Mouse (Mus musculus) induced T-regulatory cell, adult 2 months (primary cell): ENCODE measurements around the gene Aldh18a1.
"Not testable (repeated sequence)": the region's sequence is repeated elsewhere in the genome, so short reads cannot be mapped to it uniquely, and the experiment has no call there.

Experiments
- DNase-seq: peaks from one replicate; pipeline ENCODE4 v3.0.0-alpha.2; 2012; ENCODE audit warnings: low read depth

Aldh18a1 gene

GRCm38 (mm10) chr19:40588293-40588654 is at the start of gene Aldh18a1:
Gene Aldh18a1, minus strand, starts transcription at chr19:40588463.
- peak; percentile 98 for DNase-seq

GRCm38 (mm10) chr19:40637601-40638000 is 49.3 kb upstream of the Aldh18a1 start:
- DNase-seq: no peak

GRCm38 (mm10) chr19:40637091-40637490 is 48.8 kb upstream of the Aldh18a1 start:
- DNase-seq: no peak

- DNase-seq: peak; percentile 34
These were observed 44.9 kb upstream of the Aldh18a1 start for GRCm38 (mm10) chr19:40633144-40633543.

- no peak for DNase-seq
These were observed 44.4 kb upstream of the Aldh18a1 start for GRCm38 (mm10) chr19:40632668-40633067.

- DNase-seq: no peak
These were observed 43.9 kb upstream of the Aldh18a1 start for GRCm38 (mm10) chr19:40632193-40632592.

- no peak for DNase-seq
These were observed 42.3 kb upstream of the Aldh18a1 start for GRCm38 (mm10) chr19:40630606-40631005.

GRCm38 (mm10) chr19:40630096-40630495 is 41.8 kb upstream of the Aldh18a1 start:
- no peak for DNase-seq

- no peak for DNase-seq
These were observed 40.7 kb upstream of the Aldh18a1 start for GRCm38 (mm10) chr19:40628950-40629349.

- no peak for DNase-seq
These were observed 37.7 kb upstream of the Aldh18a1 start for GRCm38 (mm10) chr19:40625935-40626334.

- DNase-seq: not testable (repeated sequence)
These were observed 33.4 kb upstream of the Aldh18a1 start for GRCm38 (mm10) chr19:40621616-40622015.

GRCm38 (mm10) chr19:40616021-40616420 is 27.8 kb upstream of the Aldh18a1 start:
- DNase-seq: peak; percentile 83

- no peak for DNase-seq
These were observed 26.5 kb upstream of the Aldh18a1 start for GRCm38 (mm10) chr19:40614811-40615210.

GRCm38 (mm10) chr19:40611830-40612506 is 23.7 kb upstream of the Aldh18a1 start, which contains the start of the genes Tctn3 and Entpd1:
Gene Tctn3, minus strand, starts transcription at chr19:40612233.
Gene Entpd1, plus strand, starts transcription at chr19:40612366.
- DNase-seq: peak; percentile 97

- no peak for DNase-seq
These were observed 19.4 kb upstream of the Aldh18a1 start for GRCm38 (mm10) chr19:40607676-40608075.

- DNase-seq: no peak
These were observed 16.9 kb upstream of the Aldh18a1 start for GRCm38 (mm10) chr19:40605189-40605588.

- no peak for DNase-seq
These were observed 13.6 kb upstream of the Aldh18a1 start for GRCm38 (mm10) chr19:40601870-40602269.

- not testable (repeated sequence) for DNase-seq
These were observed 12.6 kb upstream of the Aldh18a1 start for GRCm38 (mm10) chr19:40600846-40601245.

GRCm38 (mm10) chr19:40595831-40596230 is 7.6 kb upstream of the Aldh18a1 start:
- no peak for DNase-seq

GRCm38 (mm10) chr19:40595231-40595630 is 7.0 kb upstream of the Aldh18a1 start:
- no peak for DNase-seq

- DNase-seq: no peak
These were observed 1.2 kb upstream of the Aldh18a1 start for GRCm38 (mm10) chr19:40589530-40589880.

- DNase-seq: peak; percentile 99
These were observed 725 bp upstream of the Aldh18a1 start for GRCm38 (mm10) chr19:40588847-40589529.

- no peak for DNase-seq
These were observed 571 bp downstream of the Aldh18a1 start for GRCm38 (mm10) chr19:40587491-40588292.
